Mouse (Mus musculus) kidney, adult 2 months (tissue): ENCODE results near the gene Gm6034.

Experiments
- CTCF ChIP-seq: fragments of 200-500 bp; conservative IDR thresholded peaks from 2 replicates; pipeline ENCODE4 v1.5.1; 2011; ENCODE audit warnings: low read depth, mild to moderate bottlenecking, control low read depth, low read length, moderate library complexity, mixed read lengths; ENCODE audit not compliant: insufficient read depth, insufficient read length
- POLR2A ChIP-seq: fragments of 200-500 bp; IDR thresholded peaks from one replicate; pipeline ENCODE4 v1.6.1; 2011; ENCODE audit warnings: low read depth, low read length, control low read depth

DNA sequence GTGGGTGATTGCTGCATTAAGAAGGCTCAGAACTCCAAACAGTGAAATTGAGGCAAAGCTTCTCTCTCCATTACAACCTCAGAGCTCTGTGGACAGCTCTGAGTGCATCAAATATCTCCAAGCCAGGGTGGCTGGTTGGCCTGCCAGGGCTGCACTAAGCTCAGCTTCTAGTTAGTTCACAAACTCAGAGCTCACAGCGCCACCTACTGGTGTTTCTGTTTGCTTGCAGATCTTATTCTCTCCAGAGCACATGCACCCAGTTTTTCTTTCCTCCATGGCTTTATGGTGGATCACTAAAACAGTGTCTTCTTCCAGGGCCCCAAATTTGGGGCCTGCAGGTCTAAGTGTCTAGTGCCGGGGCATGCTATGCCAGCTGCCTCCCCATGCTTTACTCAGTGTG, 18.1 kb downstream of the Gm6034 start:
- peak; percentile 76 for TF ChIP-seq CTCF
- TF ChIP-seq POLR2A = no peak
